Mouse (Mus musculus) ES-E14 (cell line): ENCODE results near the gene Atp5s. TPM values are rescaled to one million over a fixed set of nuclear protein-coding genes. Genes with fewer than 3 reads are reported as not detected.

ENCODE experiments used
- DNase-seq: peaks from one replicate; pipeline ENCODE4 v3.0.0-alpha.2; 2013; ENCODE audit warnings: low read depth, low spot score
- H3K27ac ChIP-seq: 2 replicates; pipeline ENCODE4 v1.5.1; 2012; ENCODE audit warnings: low read depth, mild to moderate bottlenecking, low read length, moderate library complexity, mixed read lengths; ENCODE audit not compliant: poor library complexity, insufficient read depth, severe bottlenecking
- H3K36me3 ChIP-seq: 2 replicates; pipeline ENCODE4 v1.6.1; 2012; ENCODE audit warnings: mild to moderate bottlenecking, low read length, moderate library complexity, mixed read lengths; ENCODE audit not compliant: control insufficient read depth, poor library complexity, insufficient read depth, severe bottlenecking
- H3K4me1 ChIP-seq, 2 experiments: fragments of 150-350 bp in 1 of 2; sonication (generic) in 1 of 2; 2 replicates each; pipeline ENCODE4 v1.6.1; 2012; ENCODE audit warnings: low read length in 2 of 2, mild to moderate bottlenecking in 1 of 2, mixed read lengths in 1 of 2; ENCODE audit not compliant: control insufficient read depth in 2 of 2, insufficient read depth in 2 of 2, poor library complexity in 1 of 2
- H3K4me3 ChIP-seq, 2 experiments: fragments of 150-350 bp in 1 of 2; sonication (generic) in 1 of 2; 2 replicates each; pipeline ENCODE4 v1.5.1; 2012; ENCODE audit warnings: low read length in 2 of 2, low read depth in 1 of 2, mild to moderate bottlenecking in 1 of 2, mixed read lengths in 1 of 2; ENCODE audit not compliant: insufficient read depth in 1 of 2, poor library complexity in 1 of 2, severe bottlenecking in 1 of 2
- H3K9ac ChIP-seq: 2 replicates; pipeline ENCODE4 v1.6.1; 2012; ENCODE audit warnings: low read depth, mild to moderate bottlenecking, low read length, mixed read lengths; ENCODE audit not compliant: poor library complexity, insufficient read depth, severe bottlenecking
- H3K9me3 ChIP-seq: fragments of 150-350 bp; sonication (generic); 2 replicates; pipeline ENCODE4 v1.6.1; 2012; ENCODE audit warnings: low read depth, mild to moderate bottlenecking, low read length; ENCODE audit not compliant: control insufficient read depth, insufficient read depth
- CHD2 ChIP-seq: IDR thresholded peaks from 2 replicates; pipeline ENCODE4 v1.6.1; 2014; ENCODE audit warnings: mild to moderate bottlenecking, low read depth, low read length, inconsistent platforms
- HCFC1 ChIP-seq: IDR thresholded peaks from 2 replicates; pipeline ENCODE4 v1.6.1; 2012; ENCODE audit warnings: low read length, inconsistent platforms, borderline replicate concordance; ENCODE audit not compliant: insufficient read depth
- MAFK ChIP-seq: IDR thresholded peaks from 2 replicates; pipeline ENCODE4 v1.6.1; 2014; ENCODE audit warnings: mild to moderate bottlenecking, low read depth, low read length, inconsistent platforms; ENCODE audit not compliant: insufficient read depth
- ZC3H11A ChIP-seq: IDR thresholded peaks from 2 replicates; pipeline ENCODE4 v1.6.1; 2012; ENCODE audit warnings: low read depth, mild to moderate bottlenecking, inconsistent platforms, low read length, borderline replicate concordance
- ZNF384 ChIP-seq: IDR thresholded peaks from 2 replicates; pipeline ENCODE4 v1.6.1; 2012; ENCODE audit warnings: low read depth, low read length, inconsistent platforms
- in situ Hi-C, 2 experiments: fragments of 600-800 bp; cut with MboI; formaldehyde crosslinking; loops; one replicate each; pipeline ENCODE4 v1.15.1; 2025; ENCODE audit warnings: low sequenced_read_pairs in 2 of 2, inconsistent platforms in 1 of 2; ENCODE audit not compliant: unreplicated experiment in 2 of 2
- total RNA-seq: library from RNA; depleted of rRNA; stranded (reverse); fragments of 300-350 nt; gene quantifications from 2 replicates; pipeline ENCODE4 v1.2.3, GENCODE M21; 2012

The Atp5s gene
- total RNA-seq, 1 experiment: 7.9 TPM

DNA sequence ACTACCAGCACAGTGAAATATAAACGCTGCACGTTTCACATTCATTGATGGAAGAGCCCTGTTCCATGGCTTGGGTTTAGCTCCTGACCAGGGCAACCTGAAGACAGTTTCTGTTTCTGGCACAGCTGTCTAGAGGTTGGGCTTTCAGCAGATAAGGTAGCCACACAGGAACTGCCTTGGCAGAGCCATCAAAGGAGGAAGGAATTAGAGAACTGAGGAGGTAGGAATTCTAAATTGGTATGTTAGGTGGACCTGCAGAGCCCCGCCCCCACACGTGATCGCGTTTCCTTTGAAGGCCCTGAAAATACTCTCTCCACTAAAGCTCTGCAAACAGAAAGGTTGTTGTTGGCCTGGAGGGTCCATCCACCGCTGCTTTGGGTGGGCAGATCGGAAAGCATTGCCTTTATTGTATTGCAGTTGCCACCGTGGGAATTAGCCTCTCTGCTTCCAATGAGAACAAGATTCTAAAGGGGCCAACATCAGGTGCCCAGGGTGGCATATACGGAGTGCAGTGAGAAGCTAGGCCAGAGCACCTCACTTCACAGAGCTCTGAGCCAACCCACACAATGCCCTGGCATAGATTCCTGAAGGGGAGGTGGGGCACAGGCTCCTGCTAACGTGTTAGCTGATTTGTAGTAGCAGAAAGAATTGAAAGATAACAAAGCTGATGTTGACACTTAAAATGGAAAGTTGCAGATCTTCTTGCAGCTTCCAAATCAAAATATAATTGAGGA is 52.0 kb downstream of the Atp5s start:
- TF ChIP-seq ZC3H11A (no peak), ZNF384 (no peak)
- no peak for DNase-seq
- Histone ChIP-seq H3K36me3 (no peaks in the 10 kb centered on the region), H3K9ac (no peak overlapping the region), H3K4me1 (no peaks in the 10 kb centered on the region), H3K9me3 (no peaks in the 10 kb centered on the region), H3K4me3 (no peak overlapping the region), H3K27ac (no peak overlapping the region)
- in situ Hi-C loops: no loop called here

DNA sequence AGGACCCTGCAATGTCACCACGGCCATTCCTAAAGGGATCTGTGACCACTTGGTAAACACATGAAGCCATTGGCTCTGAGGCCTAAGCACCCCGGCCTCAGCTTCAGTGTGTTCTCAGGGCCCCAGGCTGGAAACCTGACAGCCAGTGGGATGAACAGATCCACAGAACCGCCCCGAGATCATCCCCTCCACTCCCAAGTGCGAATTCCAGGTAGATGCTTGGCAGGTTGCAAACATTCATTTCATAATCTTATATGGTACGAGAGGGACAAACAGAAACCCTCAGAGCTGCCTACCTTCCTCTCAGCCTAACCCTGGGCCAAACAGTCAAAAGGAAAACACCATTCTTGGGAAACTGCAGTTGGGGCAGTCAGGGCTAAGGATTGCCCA is 52.6 kb downstream of the Atp5s start:
- Histone ChIP-seq H3K36me3 (no peaks in the 10 kb centered on the region), H3K4me3 (no peak overlapping the region), H3K9ac (no peak overlapping the region), H3K27ac (no peak overlapping the region), H3K9me3 (no peaks in the 10 kb centered on the region), H3K4me1 (no peaks in the 10 kb centered on the region)
- TF ChIP-seq ZC3H11A: no peak
- no peak for TF ChIP-seq ZNF384
- no peak for TF ChIP-seq CHD2
- TF ChIP-seq MAFK: no peak
- no peak for TF ChIP-seq HCFC1
- in situ Hi-C loops: no loop called here
- no peak for DNase-seq

DNA sequence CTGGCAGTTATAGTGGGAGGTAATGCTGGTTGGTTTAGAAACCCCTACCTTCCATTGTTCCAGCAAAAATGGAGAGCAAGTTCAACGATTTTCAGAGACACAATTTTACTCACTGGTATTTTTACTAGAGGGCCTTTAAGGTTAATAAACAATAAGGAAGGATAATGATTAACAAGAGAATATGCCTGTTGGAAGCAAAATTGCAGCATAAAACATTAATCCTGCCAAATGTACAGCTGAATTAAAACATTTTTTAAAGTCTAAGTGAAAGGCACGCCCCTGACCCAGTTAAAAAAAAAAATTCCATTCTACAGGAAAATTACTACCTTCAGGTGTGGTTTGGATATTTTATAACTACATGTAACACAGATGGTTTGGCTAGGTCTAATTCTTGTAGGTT is 53.2 kb downstream of the Atp5s start:
- in situ Hi-C loops: no loop called here
- Histone ChIP-seq H3K4me1 (no peaks in the 10 kb centered on the region), H3K27ac (no peak overlapping the region), H3K9ac (no peak overlapping the region), H3K4me3 (no peak overlapping the region), H3K36me3 (no peaks in the 10 kb centered on the region), H3K9me3 (no peaks in the 10 kb centered on the region)
- no peak for DNase-seq
- no peak for TF ChIP-seq MAFK
- no peak for TF ChIP-seq HCFC1
- TF ChIP-seq CHD2: no peak
- no peak for TF ChIP-seq ZC3H11A
- no peak for TF ChIP-seq ZNF384

DNA sequence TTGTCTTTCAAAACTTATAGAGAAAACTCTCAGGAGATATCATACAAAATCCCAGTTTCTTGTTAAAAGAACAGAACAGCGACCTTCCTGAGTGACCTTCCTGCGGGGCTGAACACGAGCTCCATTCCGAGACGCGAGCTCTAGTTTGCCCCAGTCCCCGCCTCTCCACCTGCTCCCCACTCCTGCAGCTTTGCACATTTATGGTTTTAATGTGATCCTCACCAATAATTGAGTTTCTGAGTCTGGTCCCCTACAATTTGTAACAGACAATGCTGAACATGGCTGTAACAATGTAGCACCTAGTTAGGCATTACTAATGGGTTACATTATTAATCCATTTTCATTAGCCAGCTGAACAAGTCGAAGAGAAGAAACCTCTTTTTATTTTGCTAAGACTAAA is 56.7 kb downstream of the Atp5s start:
- Histone ChIP-seq H3K4me3 (no peak overlapping the region), H3K9ac (no peak overlapping the region), H3K4me1 (no peaks in the 10 kb centered on the region), H3K27ac (no peak overlapping the region), H3K36me3 (no peaks in the 10 kb centered on the region), H3K9me3 (no peaks in the 10 kb centered on the region)
- in situ Hi-C loops: no loop called here
- no peak for TF ChIP-seq CHD2
- no peak for TF ChIP-seq MAFK
- no peak for TF ChIP-seq HCFC1
- no peak for TF ChIP-seq ZNF384
- no peak for TF ChIP-seq ZC3H11A
- DNase-seq: no peak

DNA sequence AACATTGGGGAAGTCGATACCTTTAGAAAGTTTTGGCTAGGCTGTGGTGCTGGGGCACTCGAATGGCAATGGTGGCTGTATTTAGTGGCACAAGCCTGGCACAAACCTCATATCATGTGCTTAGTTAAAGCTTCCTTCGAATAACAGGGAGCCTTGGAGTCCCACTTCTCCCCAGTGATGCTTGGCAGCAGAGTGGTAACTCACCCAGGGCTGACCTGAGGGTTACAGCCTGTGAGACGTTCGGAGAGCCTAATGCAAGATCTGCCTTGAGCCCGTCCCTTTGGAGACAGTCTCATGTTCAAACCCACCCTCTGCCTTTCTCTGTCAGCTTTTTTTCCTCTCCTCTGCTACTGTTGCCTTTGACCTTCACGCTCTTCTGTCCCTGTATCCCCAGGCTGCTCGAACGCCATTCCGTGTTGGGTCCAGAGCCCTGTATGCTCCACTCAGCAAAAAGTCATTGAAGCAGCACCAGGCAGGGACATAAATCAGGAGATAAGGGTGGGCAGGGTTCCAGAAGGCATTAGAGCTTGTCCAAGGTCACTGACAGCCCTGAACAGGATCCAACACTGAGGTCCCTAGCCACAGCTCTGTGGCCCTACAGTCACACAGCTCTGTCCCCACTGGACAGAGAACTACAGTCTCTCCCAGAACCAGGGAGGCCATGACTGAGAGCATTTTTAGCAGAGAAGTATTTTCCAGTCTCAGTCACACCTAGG is 57.3 kb downstream of the Atp5s start:
- Histone ChIP-seq H3K36me3 (no peaks in the 10 kb centered on the region), H3K9ac (no peak overlapping the region), H3K27ac (no peak overlapping the region), H3K9me3 (no peaks in the 10 kb centered on the region), H3K4me3 (no peak overlapping the region), H3K4me1 (no peaks in the 10 kb centered on the region)
- no peak for TF ChIP-seq ZNF384
- TF ChIP-seq HCFC1: no peak
- no peak for TF ChIP-seq MAFK
- no peak for TF ChIP-seq ZC3H11A
- TF ChIP-seq CHD2: no peak
- in situ Hi-C loops: no loop called here
- DNase-seq: no peak
